Mouse (Mus musculus): ENCODE measurements at regions not wholly inside any gene's neighbourhood (a gene's known extent, or its start where the extent isn't known, plus 50 kb on each side); places are given as distances from the start of the nearest gene placed in this dataset.

- DNase-seq (ENCODE audit: extremely low spot score, low read depth, low spot score) = no peak
Measured at GRCm38 (mm10) chr13:72023666-72024065, 60.1 kb upstream of the Irx1 start.

- DNase-seq (ENCODE audit: extremely low spot score, low read depth, low spot score) = no peak
Measured at GRCm38 (mm10) chr13:72043930-72044470, 80.5 kb upstream of the Irx1 start.

GRCm38 (mm10) chr13:72056469-72056868, 92.9 kb upstream of the Irx1 start:
- no peak for DNase-seq (ENCODE audit: extremely low spot score, low read depth, low spot score)

GRCm38 (mm10) chr13:72061659-72062058, 98.1 kb upstream of the Irx1 start:
- no peak for DNase-seq (ENCODE audit: extremely low spot score, low read depth, low spot score)

- DNase-seq (ENCODE audit: extremely low spot score, low read depth, low spot score) = no peak
Measured at GRCm38 (mm10) chr13:72063278-72063761, 99.8 kb upstream of the Irx1 start.

GRCm38 (mm10) chr13:72096585-72096984, 133.1 kb upstream of the Irx1 start:
- no peak for DNase-seq (ENCODE audit: extremely low spot score, low read depth, low spot score)

- DNase-seq (ENCODE audit: extremely low spot score, low read depth, low spot score) = no peak
Measured at GRCm38 (mm10) chr13:72097268-72097667, 133.7 kb upstream of the Irx1 start.

- no peak for DNase-seq (ENCODE audit: extremely low spot score, low read depth, low spot score)
Measured at GRCm38 (mm10) chr13:72097811-72098210, 134.3 kb upstream of the Irx1 start.

- no peak for DNase-seq (ENCODE audit: extremely low spot score, low read depth, low spot score)
Measured at GRCm38 (mm10) chr13:72100741-72101140, 137.2 kb upstream of the Irx1 start.

GRCm38 (mm10) chr13:72108666-72109065, 145.1 kb upstream of the Irx1 start:
- no peak for DNase-seq (ENCODE audit: extremely low spot score, low read depth, low spot score)

GRCm38 (mm10) chr13:72113942-72114341, 150.4 kb upstream of the Irx1 start:
- DNase-seq (ENCODE audit: extremely low spot score, low read depth, low spot score) = no peak

- DNase-seq (ENCODE audit: extremely low spot score, low read depth, low spot score) = no peak
Measured at GRCm38 (mm10) chr13:72114776-72115663, 151.5 kb upstream of the Irx1 start.

GRCm38 (mm10) chr13:72120467-72120866, 156.9 kb upstream of the Irx1 start:
- DNase-seq (ENCODE audit: extremely low spot score, low read depth, low spot score) = no peak

GRCm38 (mm10) chr13:72120911-72121553, 157.5 kb upstream of the Irx1 start:
- DNase-seq (ENCODE audit: extremely low spot score, low read depth, low spot score) = no peak

- DNase-seq (ENCODE audit: extremely low spot score, low read depth, low spot score) = no peak
Measured at GRCm38 (mm10) chr13:72121554-72122229, 158.2 kb upstream of the Irx1 start.

- no peak for DNase-seq (ENCODE audit: extremely low spot score, low read depth, low spot score)
Measured at GRCm38 (mm10) chr13:72122230-72122627, 158.7 kb upstream of the Irx1 start.

- no peak for DNase-seq (ENCODE audit: extremely low spot score, low read depth, low spot score)
Measured at GRCm38 (mm10) chr13:72128306-72128705, 164.8 kb upstream of the Irx1 start.

- no peak for DNase-seq (ENCODE audit: extremely low spot score, low read depth, low spot score)
Measured at GRCm38 (mm10) chr13:72131341-72131740, 167.8 kb upstream of the Irx1 start.

- no peak for DNase-seq (ENCODE audit: extremely low spot score, low read depth, low spot score)
Measured at GRCm38 (mm10) chr13:72134101-72134768, 170.7 kb upstream of the Irx1 start.

GRCm38 (mm10) chr13:72166225-72166624, 202.7 kb upstream of the Irx1 start:
- DNase-seq (ENCODE audit: extremely low spot score, low read depth, low spot score) = no peak

GRCm38 (mm10) chr13:72167434-72167833, 203.9 kb upstream of the Irx1 start:
- DNase-seq (ENCODE audit: extremely low spot score, low read depth, low spot score) = no peak
